Mouse (Mus musculus): ENCODE results near the gene Mnat1. TPM values are rescaled to one million over a fixed set of nuclear protein-coding genes. Genes with fewer than 3 reads are reported as not detected.
"Not testable (repeated sequence)": the region's sequence is repeated elsewhere in the genome, so short reads cannot be mapped to it uniquely, and the experiment has no call there.

The Mnat1 gene
- polyA plus RNA-seq, 2 experiments = 31.2 to 44.7 TPM

DNA sequence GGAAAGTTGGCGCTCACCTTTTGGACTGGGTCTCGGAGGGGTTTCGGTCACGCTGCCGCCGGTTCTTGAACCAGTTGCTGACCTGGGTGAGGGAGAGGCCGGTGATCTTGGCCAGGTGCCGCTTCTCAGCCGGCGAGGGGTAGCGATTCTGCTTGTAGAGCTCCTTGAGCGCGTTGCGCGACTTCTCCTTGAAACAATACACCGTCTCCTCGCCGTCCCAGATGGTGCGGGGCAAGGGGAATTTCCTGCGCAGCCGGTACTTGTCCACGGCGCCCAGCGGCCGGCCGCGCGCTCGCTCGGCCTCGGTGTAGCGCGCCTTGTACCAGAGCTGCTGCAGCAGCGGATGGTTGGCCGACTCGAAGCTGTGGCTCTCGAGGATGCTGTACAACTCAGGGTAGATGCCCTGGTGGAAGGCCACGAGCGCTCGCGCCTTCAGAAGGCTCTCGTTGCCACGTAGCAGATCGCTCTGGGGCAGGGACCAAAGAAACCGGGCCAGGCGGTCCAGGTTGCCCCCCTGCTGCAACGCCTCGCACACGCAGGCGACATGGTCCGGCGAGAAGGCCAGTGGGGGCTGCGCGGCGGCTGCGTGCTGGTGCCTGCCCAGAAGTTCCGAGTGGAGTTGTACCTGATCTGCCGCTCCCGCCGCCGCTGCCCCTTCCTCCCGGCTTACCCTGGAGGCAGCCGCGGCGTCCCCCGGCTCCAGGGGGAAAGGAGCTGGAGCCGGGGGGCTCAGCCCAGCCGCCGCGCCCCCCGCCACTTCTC lies 11.0 kb upstream of the Mnat1 start:
- peaks cover 11% of the 10 kb centered on the region for H3K4me1 ChIP-seq (ENCODE audit: control insufficient read depth, insufficient read depth, low read length)
- DNase-seq (ENCODE audit: low spot score) (peak; percentile 39), ATAC-seq (ENCODE audit: low FRiP score, low read depth) (peak; percentile 24)
- peak overlapping the region; percentile 81 for H3K4me3 ChIP-seq (replicated peaks; ENCODE audit: low read length)
- 0 out of 2 replicates have a peak, but pooled peaks have one; percentile 29 for TF ChIP-seq POLR2A (IDR thresholded peaks at IDR 0.05; ENCODE audit: borderline replicate concordance, extremely low read depth, insufficient read depth, insufficient read length)
- peaks cover 8% of the 10 kb centered on the region; the same call in 1 of the 2 replicates for H3K36me3 ChIP-seq (ENCODE audit: control insufficient read depth, insufficient read depth, low read length)
- WGBS = under 1% methylated on average over 52 of the region's 71 CpGs
- H3K27me3 ChIP-seq (ENCODE audit: control insufficient read depth, insufficient read depth, low read length) = no peaks in the 10 kb centered on the region
- no peaks in the 10 kb centered on the region for H3K9me3 ChIP-seq (ENCODE audit: control insufficient read depth, low read length)
- peak overlapping the region; percentile 81 for H3K27ac ChIP-seq (replicated peaks; ENCODE audit: low read depth, low read length)
- H3K9ac ChIP-seq (ENCODE audit: low read depth, low read length, severe bottlenecking) = peak overlapping the region; percentile 85
- H3K4me2 ChIP-seq (replicated peaks; ENCODE audit: low read depth, low read length, severe bottlenecking) = peak overlapping the region; percentile 84

DNA sequence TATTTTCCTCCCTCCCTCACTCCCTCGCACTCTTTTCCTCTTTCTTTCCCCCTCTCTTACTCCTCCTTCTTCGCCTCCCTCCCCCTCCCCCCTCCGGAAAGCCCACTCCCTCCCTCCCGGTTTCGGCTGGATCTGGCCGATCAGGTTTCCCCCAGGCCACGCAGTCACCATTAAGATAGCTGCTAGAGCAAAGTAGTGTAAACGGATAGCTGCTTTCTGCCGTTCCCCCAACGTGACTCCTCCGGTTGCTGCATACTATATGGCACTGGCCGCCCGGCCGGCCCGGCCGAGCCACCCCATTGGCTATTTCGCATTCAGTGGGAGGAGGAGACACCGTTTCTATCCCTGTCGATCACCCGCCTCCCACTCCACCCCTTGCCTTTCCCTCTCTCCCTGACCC lies 10.3 kb upstream of the Mnat1 start, which contains the start of gene Six4:
TSS of gene Six4 (minus strand) at position 261 of the 400 bp plus-strand sequence.
- Histone ChIP-seq H3K4me3 (replicated peaks; ENCODE audit: low read length) (peak within 1 kb of the TSS; percentile 81), H3K9ac (ENCODE audit: low read depth, low read length, severe bottlenecking) (peak within 1 kb of the TSS; percentile 85), H3K9me3 (ENCODE audit: control insufficient read depth, low read length) (no peaks in the 10 kb centered on the region), H3K4me2 (replicated peaks; ENCODE audit: low read depth, low read length, severe bottlenecking) (peak within 1 kb of the TSS; percentile 84), H3K27ac (replicated peaks; ENCODE audit: low read depth, low read length) (peak within 1 kb of the TSS; percentile 81), H3K27me3 (ENCODE audit: control insufficient read depth, insufficient read depth, low read length) (no peaks in the 10 kb centered on the region), H3K4me1 (ENCODE audit: control insufficient read depth, insufficient read depth, low read length) (peaks cover 11% of the 10 kb centered on the region), H3K36me3 (ENCODE audit: control insufficient read depth, insufficient read depth, low read length) (peaks cover 8% of the 10 kb centered on the region; the same call in 1 of the 2 replicates)
- DNase-seq (ENCODE audit: low spot score) (peak; percentile 86), ATAC-seq (ENCODE audit: low FRiP score, low read depth) (peak; percentile 88)
- TF ChIP-seq POLR2A (IDR thresholded peaks at IDR 0.05; ENCODE audit: borderline replicate concordance, extremely low read depth, insufficient read depth, insufficient read length) = no peak
- WGBS = under 1% methylated on average over 20 of the region's 20 CpGs

DNA sequence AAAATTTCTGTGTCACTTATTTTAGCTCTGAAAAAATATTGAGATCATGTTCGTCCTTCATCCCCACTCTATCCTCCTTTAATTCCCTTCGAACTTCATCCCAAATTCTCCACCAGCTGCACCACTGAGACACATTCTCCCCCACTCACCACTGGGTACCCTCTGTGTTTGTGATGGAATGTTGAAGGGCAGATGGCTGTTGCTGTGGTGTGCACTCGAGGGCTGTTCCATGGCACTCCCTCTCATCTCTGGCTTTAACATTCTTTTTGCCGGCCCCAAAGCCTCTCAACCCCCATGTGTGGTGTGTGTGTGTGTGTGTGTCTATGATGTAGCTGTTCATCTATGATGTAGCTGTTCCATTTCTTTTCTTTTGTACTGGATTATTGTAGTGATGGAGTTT lies 1.7 kb downstream of the Mnat1 start:
- no peak for ATAC-seq (ENCODE audit: low FRiP score, low read depth)
- H3K4me2 ChIP-seq (replicated peaks; ENCODE audit: low read depth, low read length, severe bottlenecking) = peak overlapping the region; percentile 66; the same call in 1 of the 2 replicates
- H3K36me3 ChIP-seq (ENCODE audit: control insufficient read depth, insufficient read depth, low read length) = no peaks in the 10 kb centered on the region
- peaks cover 10% of the 10 kb centered on the region for H3K4me1 ChIP-seq (ENCODE audit: control insufficient read depth, insufficient read depth, low read length)
- no peak overlapping the region for H3K9ac ChIP-seq (ENCODE audit: low read depth, low read length, severe bottlenecking)
- H3K9me3 ChIP-seq (ENCODE audit: control insufficient read depth, low read length) = no peaks in the 10 kb centered on the region
- H3K27me3 ChIP-seq (ENCODE audit: control insufficient read depth, insufficient read depth, low read length) = no peaks in the 10 kb centered on the region
- 57% methylated on average over 4 of the region's 4 CpGs for WGBS
- DNase-seq (ENCODE audit: low spot score) = no peak
- TF ChIP-seq POLR2A (IDR thresholded peaks at IDR 0.05; ENCODE audit: borderline replicate concordance, extremely low read depth, insufficient read depth, insufficient read length) = no peak
- 0 out of 2 replicates have a peak overlapping the region, but pooled peaks have one; percentile 68 for H3K4me3 ChIP-seq (replicated peaks; ENCODE audit: low read length)
- no peak overlapping the region for H3K27ac ChIP-seq (replicated peaks; ENCODE audit: low read depth, low read length)

DNA sequence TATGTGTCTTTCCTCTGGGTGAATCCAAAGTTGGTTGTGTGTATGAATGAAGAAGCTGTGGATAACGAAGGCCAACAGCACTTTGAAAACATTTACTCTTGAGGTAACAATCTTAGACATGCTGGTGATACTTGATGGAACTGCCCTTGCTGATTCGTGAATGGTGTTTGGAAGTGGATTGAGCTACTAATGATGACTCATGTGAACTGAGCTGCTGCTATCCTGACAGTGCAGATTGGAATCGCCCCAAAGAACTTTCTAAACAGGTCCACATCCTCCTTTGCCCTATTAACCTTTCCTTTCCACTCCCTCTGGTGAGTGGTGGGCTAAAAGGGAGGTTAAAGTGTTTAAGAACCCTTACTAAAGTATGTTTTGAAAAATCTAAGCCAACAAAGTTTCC lies 17.2 kb downstream of the Mnat1 start:
- ATAC-seq (ENCODE audit: low FRiP score, low read depth) = no peak
- no peak for DNase-seq (ENCODE audit: low spot score)

DNA sequence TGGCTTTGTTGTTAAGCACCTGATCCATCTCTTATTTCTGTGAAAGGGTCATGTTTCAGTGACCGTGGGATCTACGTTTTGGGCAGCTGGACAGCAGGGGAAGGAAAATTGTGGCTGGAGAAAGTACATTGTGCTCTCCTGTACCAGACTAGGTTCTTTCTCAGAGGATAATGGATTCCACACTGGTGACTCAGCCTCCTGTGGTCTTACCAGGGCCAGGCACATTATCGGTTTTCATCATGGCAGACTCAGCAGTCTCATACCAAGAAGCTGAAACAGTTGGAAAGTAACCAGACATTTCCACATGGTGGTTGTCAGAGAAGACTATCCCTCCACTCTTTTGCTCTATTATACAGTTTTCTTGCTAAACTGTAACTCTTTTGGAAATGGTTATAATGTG lies 23.7 kb downstream of the Mnat1 start:
- no peak overlapping the region for H3K4me3 ChIP-seq (replicated peaks; ENCODE audit: low read length)
- H3K9me3 ChIP-seq (ENCODE audit: control insufficient read depth, low read length) = no peaks in the 10 kb centered on the region
- DNase-seq (ENCODE audit: low spot score) = no peak
- no peak; the same call in 1 of the 2 replicates for ATAC-seq (ENCODE audit: low FRiP score, low read depth)
- H3K27ac ChIP-seq (replicated peaks; ENCODE audit: low read depth, low read length) = no peak overlapping the region
- H3K9ac ChIP-seq (ENCODE audit: low read depth, low read length, severe bottlenecking) = no peak overlapping the region
- H3K27me3 ChIP-seq (ENCODE audit: control insufficient read depth, insufficient read depth, low read length) = no peaks in the 10 kb centered on the region
- 32% methylated on average over 3 of the region's 3 CpGs for WGBS
- H3K4me1 ChIP-seq (ENCODE audit: control insufficient read depth, insufficient read depth, low read length) = 0 out of 2 replicates have a peak, but pooled peaks cover 3% of the 10 kb centered on the region
- no peak for TF ChIP-seq POLR2A (IDR thresholded peaks at IDR 0.05; ENCODE audit: borderline replicate concordance, extremely low read depth, insufficient read depth, insufficient read length)
- peaks cover 6% of the 10 kb centered on the region; the same call in 1 of the 2 replicates for H3K36me3 ChIP-seq (ENCODE audit: control insufficient read depth, insufficient read depth, low read length)
- no peak overlapping the region for H3K4me2 ChIP-seq (replicated peaks; ENCODE audit: low read depth, low read length, severe bottlenecking)

More for the DNA sequence above, 17.2 kb downstream of the Mnat1 start:
- Histone ChIP-seq H3K4me2 (replicated peaks; ENCODE audit: low read depth, low read length, severe bottlenecking) (no peak overlapping the region), H3K4me1 (ENCODE audit: control insufficient read depth, insufficient read depth, low read length) (no peaks in the 10 kb centered on the region), H3K36me3 (ENCODE audit: control insufficient read depth, insufficient read depth, low read length) (peaks cover 6% of the 10 kb centered on the region; the same call in 1 of the 2 replicates), H3K4me3 (replicated peaks; ENCODE audit: low read length) (no peak overlapping the region), H3K9ac (ENCODE audit: low read depth, low read length, severe bottlenecking) (no peak overlapping the region), H3K27ac (replicated peaks; ENCODE audit: low read depth, low read length) (no peak overlapping the region), H3K27me3 (ENCODE audit: control insufficient read depth, insufficient read depth, low read length) (no peaks in the 10 kb centered on the region), H3K9me3 (ENCODE audit: control insufficient read depth, low read length) (no peaks in the 10 kb centered on the region)
- 85% methylated on average over 3 of the region's 3 CpGs for WGBS
- TF ChIP-seq POLR2A (IDR thresholded peaks at IDR 0.05; ENCODE audit: borderline replicate concordance, extremely low read depth, insufficient read depth, insufficient read length) = no peak

DNA sequence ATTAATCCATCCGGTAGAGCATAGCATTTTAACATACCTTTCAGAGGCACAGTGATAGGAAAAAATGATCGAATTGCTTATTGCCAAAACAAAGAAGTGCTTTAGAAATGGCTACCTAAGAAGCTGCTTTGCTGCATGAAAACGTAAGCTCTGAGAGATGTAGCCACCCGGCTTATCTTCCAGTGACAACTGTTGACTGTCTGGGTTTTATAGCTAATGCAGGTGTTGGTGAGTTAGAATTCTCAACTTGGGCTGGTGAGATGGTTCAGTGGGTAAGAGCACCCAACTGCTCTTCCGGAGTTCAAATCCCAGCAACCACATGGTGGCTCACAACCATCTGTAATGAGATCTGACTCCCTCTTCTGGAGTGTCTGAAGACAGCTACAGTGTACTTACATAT lies 27.5 kb downstream of the Mnat1 start:
- H3K4me3 ChIP-seq (replicated peaks; ENCODE audit: low read length); ATAC-seq (ENCODE audit: low FRiP score, low read depth); H3K27me3 ChIP-seq (ENCODE audit: control insufficient read depth, insufficient read depth, low read length); H3K4me1 ChIP-seq (ENCODE audit: control insufficient read depth, insufficient read depth, low read length); H3K27ac ChIP-seq (replicated peaks; ENCODE audit: low read depth, low read length); H3K4me2 ChIP-seq (replicated peaks; ENCODE audit: low read depth, low read length, severe bottlenecking); H3K9ac ChIP-seq (ENCODE audit: low read depth, low read length, severe bottlenecking); H3K36me3 ChIP-seq (ENCODE audit: control insufficient read depth, insufficient read depth, low read length); DNase-seq (ENCODE audit: low spot score); H3K9me3 ChIP-seq (ENCODE audit: control insufficient read depth, low read length): not testable (repeated sequence)
- WGBS = 77% methylated on average over 5 of the region's 5 CpGs

All from limb, embryonic 14.5 days (tissue).